Mouse (Mus musculus): ENCODE data around the gene Gm20388. TPM values are rescaled to one million over a fixed set of nuclear protein-coding genes. Genes with fewer than 3 reads are reported as not detected.

Gene Gm20388
- polyA plus RNA-seq, 1 experiment: 18.7 TPM

GRCm38 (mm10) chr8:122118536-122118935 lies 2207.9 kb downstream of the Gm20388 start:
- H3K27me3 ChIP-seq (ENCODE audit: control insufficient read depth, insufficient read depth, low read length): no peaks in the 10 kb centered on the region
- WGBS: 36% methylated on average over 15 of the region's 15 CpGs
- no peak overlapping the region for H3K27ac ChIP-seq (ENCODE audit: insufficient read depth, low read length)
- TF ChIP-seq POLR2A (IDR thresholded peaks at IDR 0.05; ENCODE audit: borderline replicate concordance, insufficient read depth, low read length): no peak
- TF ChIP-seq CTCF (IDR thresholded peaks at IDR 0.05; ENCODE audit: borderline replicate concordance, insufficient read depth, low read depth, low read length): no peak
- no peak for DNase-seq
- H3K4me3 ChIP-seq (replicated peaks; ENCODE audit: insufficient read depth, low read depth, low read length): no peak overlapping the region
- H3K4me1 ChIP-seq (ENCODE audit: control insufficient read depth, insufficient read depth, low read length): no peaks in the 10 kb centered on the region; the same call in 1 of the 2 replicates

GRCm38 (mm10) chr8:122124326-122124725 lies 2213.7 kb downstream of the Gm20388 start:
- Histone ChIP-seq H3K27ac (ENCODE audit: insufficient read depth, low read length) (no peak overlapping the region), H3K27me3 (ENCODE audit: control insufficient read depth, insufficient read depth, low read length) (no peaks in the 10 kb centered on the region), H3K4me1 (ENCODE audit: control insufficient read depth, insufficient read depth, low read length) (0 out of 2 replicates have a peak, but pooled peaks cover 2% of the 10 kb centered on the region), H3K4me3 (replicated peaks; ENCODE audit: insufficient read depth, low read depth, low read length) (no peak overlapping the region)
- TF ChIP-seq CTCF (IDR thresholded peaks at IDR 0.05; ENCODE audit: borderline replicate concordance, insufficient read depth, low read depth, low read length) (peak; percentile 15; the same call in 1 of the 2 replicates), POLR2A (IDR thresholded peaks at IDR 0.05; ENCODE audit: borderline replicate concordance, insufficient read depth, low read length) (no peak)
- 96% methylated on average over 3 of the region's 3 CpGs for WGBS
- no peak for DNase-seq

DNA sequence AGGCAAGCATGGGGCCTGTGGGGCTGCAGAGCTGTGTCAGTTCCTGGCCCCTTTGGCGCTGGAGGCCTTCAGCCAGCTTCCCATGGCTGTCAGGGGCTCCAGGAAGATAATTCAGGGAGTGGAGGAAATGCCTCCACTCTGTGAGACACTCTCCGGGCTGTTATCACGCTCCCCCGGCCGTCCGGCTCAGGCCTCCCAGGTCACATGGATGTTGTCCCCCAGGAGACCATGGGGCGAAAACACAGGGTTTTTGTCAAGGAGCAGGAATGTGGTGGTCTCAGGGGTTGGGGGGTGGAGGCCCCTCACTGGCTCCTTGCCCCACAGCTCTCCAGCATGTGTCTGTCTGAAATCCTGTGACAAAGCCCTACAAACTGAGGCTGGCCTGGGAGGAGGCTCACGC lies 2216.0 kb downstream of the Gm20388 start:
- Histone ChIP-seq H3K27me3 (ENCODE audit: control insufficient read depth, insufficient read depth, low read length) (no peaks in the 10 kb centered on the region), H3K4me1 (ENCODE audit: control insufficient read depth, insufficient read depth, low read length) (0 out of 2 replicates have a peak, but pooled peaks cover 2% of the 10 kb centered on the region), H3K4me3 (replicated peaks; ENCODE audit: insufficient read depth, low read depth, low read length) (no peak overlapping the region), H3K27ac (ENCODE audit: insufficient read depth, low read length) (no peak overlapping the region)
- no peak for DNase-seq
- 71% methylated on average over 8 of the region's 8 CpGs for WGBS
- no peak for TF ChIP-seq POLR2A (IDR thresholded peaks at IDR 0.05; ENCODE audit: borderline replicate concordance, insufficient read depth, low read length)
- TF ChIP-seq CTCF (IDR thresholded peaks at IDR 0.05; ENCODE audit: borderline replicate concordance, insufficient read depth, low read depth, low read length): no peak

DNA sequence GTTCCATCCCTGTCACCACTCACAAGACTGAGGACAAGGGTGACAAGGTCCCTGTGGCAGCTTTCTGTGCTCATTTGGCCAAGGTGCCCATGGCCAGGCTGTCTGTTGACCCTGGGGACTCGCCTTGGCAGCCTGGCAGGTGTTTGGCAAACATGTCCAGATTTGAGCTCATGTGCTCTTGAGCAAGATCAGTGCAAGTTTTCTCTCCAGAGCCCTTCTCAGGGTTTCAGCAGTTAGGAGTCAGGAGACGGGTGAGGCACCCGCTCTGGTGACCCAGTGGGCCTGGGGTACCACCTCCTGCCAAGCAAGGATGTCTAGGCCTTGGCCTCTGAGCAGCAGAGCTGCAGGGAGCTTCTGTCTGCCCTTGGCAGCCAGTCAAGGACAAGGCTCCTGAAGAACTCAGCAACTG lies 2223.5 kb downstream of the Gm20388 start:
- peaks cover 13% of the 10 kb centered on the region for H3K4me1 ChIP-seq (ENCODE audit: control insufficient read depth, insufficient read depth, low read length)
- H3K27me3 ChIP-seq (ENCODE audit: control insufficient read depth, insufficient read depth, low read length): no peaks in the 10 kb centered on the region
- WGBS: 50% methylated on average over 3 of the region's 3 CpGs
- no peak overlapping the region for H3K4me3 ChIP-seq (replicated peaks; ENCODE audit: insufficient read depth, low read depth, low read length)
- TF ChIP-seq POLR2A (IDR thresholded peaks at IDR 0.05; ENCODE audit: borderline replicate concordance, insufficient read depth, low read length) (no peak), CTCF (IDR thresholded peaks at IDR 0.05; ENCODE audit: borderline replicate concordance, insufficient read depth, low read depth, low read length) (no peak)
- H3K27ac ChIP-seq (ENCODE audit: insufficient read depth, low read length): no peak overlapping the region
- peak; percentile 23 to 36 for DNase-seq

- DNase-seq: no peak
- Histone ChIP-seq H3K4me3 (replicated peaks; ENCODE audit: insufficient read depth, low read depth, low read length) (no peak overlapping the region), H3K4me1 (ENCODE audit: control insufficient read depth, insufficient read depth, low read length) (peaks cover 25% of the 10 kb centered on the region), H3K27ac (ENCODE audit: insufficient read depth, low read length) (no peak overlapping the region), H3K27me3 (ENCODE audit: control insufficient read depth, insufficient read depth, low read length) (no peaks in the 10 kb centered on the region)
- TF ChIP-seq POLR2A (IDR thresholded peaks at IDR 0.05; ENCODE audit: borderline replicate concordance, insufficient read depth, low read length) (no peak), CTCF (IDR thresholded peaks at IDR 0.05; ENCODE audit: borderline replicate concordance, insufficient read depth, low read depth, low read length) (peak; percentile 39; the same call in 1 of the 2 replicates)
- WGBS: 89% methylated on average over 5 of the region's 5 CpGs
Measured at GRCm38 (mm10) chr8:122135494-122135893, 2224.9 kb downstream of the Gm20388 start.

- 6% methylated on average over 5 of the region's 5 CpGs for WGBS
- no peak overlapping the region for H3K4me3 ChIP-seq (replicated peaks; ENCODE audit: insufficient read depth, low read depth, low read length)
- peaks cover 17% of the 10 kb centered on the region for H3K4me1 ChIP-seq (ENCODE audit: control insufficient read depth, insufficient read depth, low read length)
- no peaks in the 10 kb centered on the region for H3K27me3 ChIP-seq (ENCODE audit: control insufficient read depth, insufficient read depth, low read length)
- TF ChIP-seq POLR2A (IDR thresholded peaks at IDR 0.05; ENCODE audit: borderline replicate concordance, insufficient read depth, low read length) (no peak), CTCF (IDR thresholded peaks at IDR 0.05; ENCODE audit: borderline replicate concordance, insufficient read depth, low read depth, low read length) (peak; percentile 69)
- no peak overlapping the region for H3K27ac ChIP-seq (ENCODE audit: insufficient read depth, low read length)
- peak; percentile 68 to 70 for DNase-seq
Measured at GRCm38 (mm10) chr8:122139784-122140183, 2229.1 kb downstream of the Gm20388 start.

DNA sequence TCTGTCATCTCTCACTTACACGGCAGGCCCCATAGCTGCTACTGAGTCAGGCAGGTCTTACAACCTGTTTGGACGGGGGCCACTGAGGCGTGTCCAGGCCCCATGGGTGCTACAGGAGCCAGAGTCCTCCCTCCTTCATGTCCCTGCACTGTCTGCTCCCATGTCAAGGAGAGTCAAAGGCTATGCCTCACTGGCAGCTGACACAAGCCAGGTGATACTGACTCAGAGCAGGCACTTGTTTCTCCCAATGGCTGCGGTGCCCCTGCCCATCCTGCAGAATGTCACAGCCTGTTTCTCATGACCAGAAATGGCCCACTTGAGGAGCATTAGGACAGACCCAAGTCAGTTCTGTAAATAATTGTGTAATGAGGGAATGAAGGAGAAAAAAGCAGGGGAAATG lies 2229.8 kb downstream of the Gm20388 start:
- H3K4me3 ChIP-seq (replicated peaks; ENCODE audit: insufficient read depth, low read depth, low read length): no peak overlapping the region
- no peak for DNase-seq
- peaks cover 17% of the 10 kb centered on the region for H3K4me1 ChIP-seq (ENCODE audit: control insufficient read depth, insufficient read depth, low read length)
- H3K27me3 ChIP-seq (ENCODE audit: control insufficient read depth, insufficient read depth, low read length): no peaks in the 10 kb centered on the region
- H3K27ac ChIP-seq (ENCODE audit: insufficient read depth, low read length): no peak overlapping the region
- no peak for TF ChIP-seq CTCF (IDR thresholded peaks at IDR 0.05; ENCODE audit: borderline replicate concordance, insufficient read depth, low read depth, low read length)
- WGBS: 86% methylated on average over 4 of the region's 4 CpGs

- Histone ChIP-seq H3K4me3 (replicated peaks; ENCODE audit: insufficient read depth, low read depth, low read length) (no peak overlapping the region), H3K27ac (ENCODE audit: insufficient read depth, low read length) (no peak overlapping the region), H3K4me1 (ENCODE audit: control insufficient read depth, insufficient read depth, low read length) (peaks cover 17% of the 10 kb centered on the region), H3K27me3 (ENCODE audit: control insufficient read depth, insufficient read depth, low read length) (no peaks in the 10 kb centered on the region)
- 83% methylated on average over 4 of the region's 4 CpGs for WGBS
- no peak for DNase-seq
- TF ChIP-seq POLR2A (IDR thresholded peaks at IDR 0.05; ENCODE audit: borderline replicate concordance, insufficient read depth, low read length): no peak
- no peak for TF ChIP-seq CTCF (IDR thresholded peaks at IDR 0.05; ENCODE audit: borderline replicate concordance, insufficient read depth, low read depth, low read length)
Measured at GRCm38 (mm10) chr8:122142428-122142827, 2231.8 kb downstream of the Gm20388 start.
